Mouse (Mus musculus) testis, adult 2 months (tissue): ENCODE measurements around the gene Dtx2.

Source experiments
- CTCF ChIP-seq: fragments of 200-500 bp; IDR thresholded peaks from 2 replicates; pipeline ENCODE4 v1.5.1; 2012; ENCODE audit warnings: low read depth, mild to moderate bottlenecking, inconsistent platforms, low read length, moderate library complexity; ENCODE audit not compliant: control insufficient read depth, insufficient read depth, insufficient replicate concordance
- POLR2A ChIP-seq: fragments of 200-500 bp; IDR thresholded peaks from 2 replicates; pipeline ENCODE4 v1.6.1; 2012; ENCODE audit warnings: low read depth, mild to moderate bottlenecking, inconsistent platforms, low read length, moderate library complexity; ENCODE audit not compliant: control insufficient read depth

- TF ChIP-seq CTCF: no peak
- TF ChIP-seq POLR2A: no peak
Measured at GRCm38 (mm10) chr5:136073051-136073450, 78.5 kb downstream of the Dtx2 start.
